Mouse (Mus musculus): ENCODE data around the gene Pole3. TPM values are rescaled to one million over a fixed set of nuclear protein-coding genes. Genes with fewer than 3 reads are reported as not detected.
A peak's percentile ranks its signal among the peaks of the same experiment; 100 is the strongest.

The Pole3 gene
- total RNA-seq (2021) = 10 to 100 TPM; 20.4 to 21.5 TPM
- long read RNA-seq, experiment 1, transcript Pole3-201 (4 exons, 1,805 nt) = major isoform, 9 of 11 reads
- long read RNA-seq, experiment 1, partial matches to known transcripts = 1 of 11 reads
- long read RNA-seq, experiment 1, other reads (novel, unspliced or antisense) = 0 of 11 reads
- long read RNA-seq, experiment 2, transcript Pole3-201 (4 exons, 1,805 nt) = major isoform, 12 of 12 reads
- long read RNA-seq, experiment 2, partial matches to known transcripts = 0 of 12 reads
- long read RNA-seq, experiment 2, other reads (novel, unspliced or antisense) = 0 of 12 reads

GRCm38 (mm10) chr4:62524651-62525488 is at the start of gene Pole3, which contains the start of gene 4933430I17Rik:
Pole3 (minus strand) TSS chr4:62525068.
4933430I17Rik (plus strand) TSS chr4:62525369.
- Histone ChIP-seq H3K4me3 (peak within 1 kb of the TSS; percentile 97), H3K27ac (peak within 1 kb of the TSS; percentile 100)
- intact Hi-C loops (cut with DNase I) = loop anchor here (1.0 kb wide), 1 partner anchor 23 kb away; no protein-coding TSS in a partner anchor
- DNase-seq (ENCODE audit: extremely low spot score in 1 of 2, low spot score in 2 of 2) = peak; percentile 95 to 97
- no peak for TF ChIP-seq CTCF (IDR thresholded peaks at IDR 0.05)

- intact Hi-C loops (cut with DNase I) = no loop called here
- TF ChIP-seq CTCF (IDR thresholded peaks at IDR 0.05) = no peak
- no peak overlapping the region for H3K27ac ChIP-seq
- no peak overlapping the region for H3K4me3 ChIP-seq
- DNase-seq (ENCODE audit: extremely low spot score in 1 of 2, low spot score in 2 of 2) = no peak
These were observed 45.2 kb upstream of the Pole3 start for GRCm38 (mm10) chr4:62570029-62570428.

GRCm38 (mm10) chr4:62569603-62570002 is 44.7 kb upstream of the Pole3 start:
- intact Hi-C loops (cut with DNase I) = no loop called here
- no peak overlapping the region for H3K27ac ChIP-seq
- no peak for TF ChIP-seq CTCF (IDR thresholded peaks at IDR 0.05)
- H3K4me3 ChIP-seq = no peak overlapping the region
- DNase-seq (ENCODE audit: extremely low spot score in 1 of 2, low spot score in 2 of 2) = no peak

- TF ChIP-seq CTCF (IDR thresholded peaks at IDR 0.05) = no peak
- intact Hi-C loops (cut with DNase I) = no loop called here
- Histone ChIP-seq H3K4me3 (no peak overlapping the region), H3K27ac (no peak overlapping the region)
- DNase-seq (ENCODE audit: extremely low spot score in 1 of 2, low spot score in 2 of 2) = no peak
These were observed 43.5 kb upstream of the Pole3 start for GRCm38 (mm10) chr4:62568359-62568758.

- intact Hi-C loops (cut with DNase I) = no loop called here
- no peak for TF ChIP-seq CTCF (IDR thresholded peaks at IDR 0.05)
- Histone ChIP-seq H3K4me3 (no peak overlapping the region), H3K27ac (no peak overlapping the region)
- no peak for DNase-seq (ENCODE audit: extremely low spot score in 1 of 2, low spot score in 2 of 2)
These were observed 42.8 kb upstream of the Pole3 start for GRCm38 (mm10) chr4:62567696-62568095.

- Histone ChIP-seq H3K4me3 (no peak overlapping the region), H3K27ac (no peak overlapping the region)
- no peak for DNase-seq (ENCODE audit: extremely low spot score in 1 of 2, low spot score in 2 of 2)
- no peak for TF ChIP-seq CTCF (IDR thresholded peaks at IDR 0.05)
- intact Hi-C loops (cut with DNase I) = no loop called here
These were observed 41.7 kb upstream of the Pole3 start for GRCm38 (mm10) chr4:62566530-62566929.

GRCm38 (mm10) chr4:62562006-62562405 is 37.1 kb upstream of the Pole3 start:
- DNase-seq (ENCODE audit: extremely low spot score in 1 of 2, low spot score in 2 of 2) = no peak
- no peak for TF ChIP-seq CTCF (IDR thresholded peaks at IDR 0.05)
- H3K27ac ChIP-seq = no peak overlapping the region
- H3K4me3 ChIP-seq = no peak overlapping the region
- intact Hi-C loops (cut with DNase I) = no loop called here

- Histone ChIP-seq H3K27ac (no peak overlapping the region), H3K4me3 (no peak overlapping the region)
- intact Hi-C loops (cut with DNase I) = loop anchor here (1.0 kb wide), 2 partner anchors 136 to 200 kb away; no protein-coding TSS in a partner anchor
- TF ChIP-seq CTCF (IDR thresholded peaks at IDR 0.05) = no peak
- no peak for DNase-seq (ENCODE audit: extremely low spot score in 1 of 2, low spot score in 2 of 2)
These were observed 36.7 kb upstream of the Pole3 start for GRCm38 (mm10) chr4:62561630-62562001.

- TF ChIP-seq CTCF (IDR thresholded peaks at IDR 0.05) = peak; percentile 82
- DNase-seq (ENCODE audit: extremely low spot score in 1 of 2, low spot score in 2 of 2) = peak; percentile 72 to 74
- H3K27ac ChIP-seq = no peak overlapping the region
- intact Hi-C loops (cut with DNase I) = loop anchor here (1.0 kb wide), 2 partner anchors 136 to 200 kb away; no protein-coding TSS in a partner anchor
- no peak overlapping the region for H3K4me3 ChIP-seq
These were observed 36.2 kb upstream of the Pole3 start for GRCm38 (mm10) chr4:62560963-62561629.

GRCm38 (mm10) chr4:62559797-62560329 is 35.0 kb upstream of the Pole3 start, which contains the start of gene Rgs3:
Rgs3 (plus strand) TSS chr4:62559847.
- TF ChIP-seq CTCF (IDR thresholded peaks at IDR 0.05) = no peak
- intact Hi-C loops (cut with DNase I) = loop anchor here (10.0 kb wide), 1 partner anchor 565 kb away; no protein-coding TSS in a partner anchor
- Histone ChIP-seq H3K4me3 (no peak within 1 kb of the TSS), H3K27ac (no peak within 1 kb of the TSS)
- no peak for DNase-seq (ENCODE audit: extremely low spot score in 1 of 2, low spot score in 2 of 2)

GRCm38 (mm10) chr4:62557436-62557835 is 32.6 kb upstream of the Pole3 start:
- no peak overlapping the region for H3K4me3 ChIP-seq
- no peak overlapping the region for H3K27ac ChIP-seq
- DNase-seq (ENCODE audit: extremely low spot score in 1 of 2, low spot score in 2 of 2) = no peak
- TF ChIP-seq CTCF (IDR thresholded peaks at IDR 0.05) = no peak
- intact Hi-C loops (cut with DNase I) = loop anchor here (10.0 kb wide), 1 partner anchor 567 kb away; no protein-coding TSS in a partner anchor
